Mouse (Mus musculus) forebrain, embryonic 14.5 days (tissue): ENCODE measurements around the gene Thsd4. TPM values are rescaled to one million over a fixed set of nuclear protein-coding genes. Genes with fewer than 3 reads are reported as not detected.
A peak's percentile ranks its signal among the peaks of the same experiment; 100 is the strongest.

Source experiments
- ATAC-seq: fragments of 200-750 bp; cut with Nextera tagmentation; 2 replicates; pipeline ENCODE4 v1.8.0; 2017; ENCODE audit warnings: mild to moderate bottlenecking, moderate library complexity
- DNase-seq: peaks from one replicate; pipeline ENCODE4 v3.0.0-alpha.2; 2015; ENCODE audit warnings: low spot score
- H3K27ac ChIP-seq: fragments of 300-500 bp; sonication (generic); 2 replicates; pipeline ENCODE4 v1.5.1; 2014; ENCODE audit warnings: low read depth, mild to moderate bottlenecking, control low read depth, low read length, moderate library complexity
- H3K27me3 ChIP-seq: fragments of 300-500 bp; sonication (generic); replicated peaks from 2 replicates; pipeline ENCODE4 v1.6.1; 2014; ENCODE audit warnings: low read length, control low read depth, mixed read lengths; ENCODE audit not compliant: control insufficient read depth, insufficient read depth
- H3K36me3 ChIP-seq: fragments of 300-500 bp; sonication (generic); 2 replicates; pipeline ENCODE4 v1.6.1; 2014; ENCODE audit warnings: low read length, control low read depth; ENCODE audit not compliant: control insufficient read depth, insufficient read depth
- H3K4me1 ChIP-seq: fragments of 300-500 bp; sonication (generic); 2 replicates; pipeline ENCODE4 v1.6.1; 2014; ENCODE audit warnings: antibody characterized with exemption, low read length, control low read depth; ENCODE audit not compliant: control insufficient read depth, insufficient read depth
- H3K4me2 ChIP-seq: fragments of 300-500 bp; sonication (generic); 2 replicates; pipeline ENCODE4 v1.6.1; 2014; ENCODE audit warnings: mild to moderate bottlenecking, control low read depth, low read length
- H3K4me3 ChIP-seq: fragments of 300-500 bp; sonication (generic); 2 replicates; pipeline ENCODE4 v1.5.1; 2014; ENCODE audit warnings: low read depth, low read length, control low read depth
- H3K9ac ChIP-seq: fragments of 300-500 bp; sonication (generic); 2 replicates; pipeline ENCODE4 v1.6.1; 2014; ENCODE audit warnings: mild to moderate bottlenecking, low read length, control low read depth, moderate library complexity
- H3K9me3 ChIP-seq: fragments of 300-500 bp; sonication (generic); replicated peaks from 2 replicates; pipeline ENCODE4 v1.6.1; 2016; ENCODE audit warnings: low read length, control low read depth, mixed read lengths; ENCODE audit not compliant: control insufficient read depth
- WGBS: fragments of 180-500 bp; shearing (Covaris S2); extraction: QIAGEN DNeasy Blood & Tissue Kit; methylation state at CpG from one replicate; pipeline ENCODE4 v1.1.7; 2014; 5-methylcytosine and 5-hydroxymethylcytosine counted together
- polyA plus RNA-seq: library from polyadenylated mRNA; unstranded; fragments of >200 nt; fragmentation: Nextera tagmentation; extraction: Ambion mirVana; gene quantifications from 2 replicates; pipeline ENCODE4 v1.2.1, GENCODE M21; 2014

The Thsd4 gene
- polyA plus RNA-seq, 1 experiment from 2014 or later: 3.4 TPM

DNA sequence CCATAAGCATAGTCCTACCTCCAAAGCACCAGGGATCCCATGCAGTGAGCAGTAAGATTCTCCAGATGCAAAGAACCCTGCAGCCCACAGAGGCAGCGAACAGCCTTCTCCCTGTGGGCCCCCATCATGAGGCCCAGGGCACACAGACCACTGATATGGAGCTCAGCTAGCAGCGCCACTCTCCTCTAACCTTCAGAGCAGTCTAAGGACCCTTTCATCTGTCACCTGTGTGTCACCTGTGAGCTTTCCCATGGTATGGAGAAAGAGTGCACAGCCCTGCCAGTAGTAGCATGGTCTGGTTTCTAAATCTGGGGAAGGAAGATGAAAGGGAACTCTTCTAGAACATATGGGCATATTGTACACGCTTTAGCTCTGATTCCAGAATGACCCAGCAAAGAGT lies 72.3 kb downstream of the Thsd4 start:
- Histone ChIP-seq H3K9ac (no peak overlapping the region), H3K4me2 (no peak overlapping the region), H3K4me1 (peaks cover 5% of the 10 kb centered on the region), H3K4me3 (no peak overlapping the region), H3K27ac (no peak overlapping the region), H3K27me3 (no peaks in the 10 kb centered on the region), H3K36me3 (no peaks in the 10 kb centered on the region), H3K9me3 (no peaks in the 10 kb centered on the region)
- ATAC-seq (no peak), DNase-seq (no peak)
- WGBS: 89% methylated on average over 3 of the region's 3 CpGs

DNA sequence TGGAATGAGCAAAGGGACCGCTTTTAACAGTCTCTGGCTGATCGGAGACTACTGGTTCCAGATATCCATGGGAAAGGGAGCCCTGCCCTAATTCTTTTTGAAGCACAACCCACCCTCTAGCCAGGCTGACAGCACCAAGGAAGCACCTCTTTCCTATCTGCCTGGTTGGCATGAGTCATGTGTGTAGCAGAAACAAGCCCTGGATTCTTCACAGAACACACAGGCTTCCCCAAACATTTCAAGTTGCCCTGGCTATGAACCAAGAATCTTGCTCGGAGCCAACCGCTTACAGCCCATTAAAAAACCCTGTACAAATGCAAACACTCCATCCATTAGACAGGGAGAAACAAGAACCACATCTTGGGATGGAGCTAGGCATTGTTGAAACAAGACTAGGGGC lies 76.0 kb downstream of the Thsd4 start:
- Histone ChIP-seq H3K27me3 (no peaks in the 10 kb centered on the region), H3K36me3 (no peaks in the 10 kb centered on the region), H3K9ac (no peak overlapping the region), H3K4me3 (no peak overlapping the region), H3K4me2 (no peak overlapping the region), H3K27ac (no peak overlapping the region; the same call in 1 of the 2 replicates), H3K9me3 (no peaks in the 10 kb centered on the region), H3K4me1 (peaks cover 5% of the 10 kb centered on the region)
- DNase-seq (peak; percentile 70), ATAC-seq (no peak)
- WGBS: 48% methylated on average over 4 of the region's 4 CpGs

DNA sequence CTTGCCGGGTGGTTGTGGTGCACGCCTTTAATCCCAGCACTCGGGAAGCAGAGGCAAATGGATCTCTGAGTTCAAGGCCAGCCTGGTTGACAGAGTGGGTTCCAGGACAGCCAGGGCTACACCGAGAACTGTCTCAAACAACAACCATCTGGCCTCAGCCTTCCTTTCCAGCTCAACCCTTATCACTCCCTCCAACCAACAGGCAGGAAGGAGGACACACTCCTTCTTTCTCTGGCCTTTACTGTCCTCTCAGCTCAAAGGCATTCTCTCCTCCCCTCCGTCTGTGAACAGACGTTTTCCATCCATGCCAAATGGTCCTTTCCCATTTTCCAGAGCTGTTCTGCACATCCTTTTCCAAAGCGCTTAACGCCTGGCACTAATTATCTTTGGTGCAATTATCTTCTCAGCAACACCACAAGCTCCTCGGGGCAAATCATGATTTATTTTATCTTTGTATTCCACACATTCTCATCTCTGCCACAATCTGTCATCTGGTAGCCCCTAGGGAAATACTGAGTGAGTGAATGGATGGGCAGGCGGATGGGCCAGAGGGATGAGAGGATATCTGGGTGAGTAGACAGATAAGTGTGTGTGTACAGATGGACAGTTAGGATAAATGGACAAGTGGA lies 80.5 kb downstream of the Thsd4 start:
- no peak overlapping the region for H3K9ac ChIP-seq
- H3K36me3 ChIP-seq: no peaks in the 10 kb centered on the region
- WGBS: 76% methylated on average over 10 of the region's 10 CpGs
- H3K4me3 ChIP-seq: no peak overlapping the region
- ATAC-seq (no peak), DNase-seq (no peak)
- H3K4me2 ChIP-seq: no peak overlapping the region
- no peak overlapping the region for H3K27ac ChIP-seq
- H3K4me1 ChIP-seq: peaks cover 5% of the 10 kb centered on the region
- no peaks in the 10 kb centered on the region for H3K27me3 ChIP-seq
- no peaks in the 10 kb centered on the region for H3K9me3 ChIP-seq

DNA sequence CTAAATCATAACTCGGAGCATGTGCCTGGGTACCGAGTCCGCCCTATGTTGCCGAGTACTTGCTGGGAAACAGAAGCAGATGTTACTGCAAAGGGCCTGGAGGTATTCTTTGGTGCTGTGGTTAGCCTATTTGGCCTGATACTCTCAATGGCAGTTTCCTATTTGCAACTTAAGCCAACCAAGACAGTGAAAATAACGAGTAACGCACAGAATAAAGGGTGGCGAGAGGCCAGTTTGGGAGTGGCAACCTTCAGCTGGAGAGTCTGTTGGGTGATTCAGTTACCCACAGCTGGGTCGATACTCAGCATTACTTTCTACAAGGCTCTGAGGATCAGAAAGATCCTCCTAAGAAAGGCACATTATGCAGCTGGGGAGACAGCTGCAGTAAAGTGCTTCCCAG lies 81.3 kb downstream of the Thsd4 start:
- Histone ChIP-seq H3K9ac (no peak overlapping the region), H3K36me3 (no peaks in the 10 kb centered on the region), H3K27ac (no peak overlapping the region), H3K27me3 (no peaks in the 10 kb centered on the region), H3K4me2 (no peak overlapping the region), H3K4me3 (no peak overlapping the region), H3K9me3 (no peaks in the 10 kb centered on the region), H3K4me1 (no peaks in the 10 kb centered on the region)
- no peak for DNase-seq
- no peak for ATAC-seq
- WGBS: 65% methylated on average over 8 of the region's 8 CpGs

DNA sequence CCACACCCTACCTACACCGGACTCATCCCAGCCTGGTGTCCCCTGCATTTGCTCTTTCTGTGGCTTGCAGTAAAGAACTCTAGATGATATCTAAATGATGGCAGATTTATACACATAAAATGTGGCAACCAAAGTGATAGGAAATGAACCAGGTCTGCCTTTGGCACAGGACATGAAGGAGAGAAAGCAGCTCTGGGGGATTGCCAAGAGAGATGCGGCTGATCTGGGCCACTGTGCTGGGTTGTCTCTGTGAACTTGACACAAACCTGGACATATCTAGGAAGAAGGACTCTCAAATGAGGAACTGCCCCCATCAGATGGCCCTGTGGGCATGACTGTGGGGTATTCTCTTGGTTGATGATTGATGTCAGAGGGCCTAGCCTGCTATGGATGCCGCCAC lies 85.6 kb downstream of the Thsd4 start:
- Histone ChIP-seq H3K4me3 (no peak overlapping the region), H3K27me3 (no peaks in the 10 kb centered on the region), H3K27ac (no peak overlapping the region), H3K9ac (no peak overlapping the region), H3K9me3 (no peaks in the 10 kb centered on the region), H3K36me3 (no peaks in the 10 kb centered on the region), H3K4me2 (no peak overlapping the region), H3K4me1 (no peaks in the 10 kb centered on the region)
- DNase-seq: no peak
- ATAC-seq: no peak
- WGBS: 89% methylated on average over 3 of the region's 3 CpGs

DNA sequence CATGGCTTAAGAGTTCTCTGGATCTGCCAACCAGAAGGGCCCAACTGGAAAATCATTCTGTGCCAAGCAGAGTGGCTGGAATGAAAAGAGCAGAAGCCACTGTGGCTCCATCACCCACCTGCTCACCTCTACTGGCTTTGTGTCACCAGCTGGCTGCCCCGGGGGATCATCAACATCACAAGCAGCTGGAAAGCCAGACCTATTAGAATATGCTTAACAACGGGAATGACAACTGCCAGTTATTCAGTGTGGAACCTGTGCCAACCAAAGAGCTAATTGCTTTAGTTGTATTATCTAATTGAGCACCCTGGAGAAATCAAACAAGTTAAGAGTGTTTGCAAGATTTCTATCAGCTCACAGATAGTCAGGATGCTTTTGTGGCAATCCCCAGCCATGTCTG lies 87.8 kb downstream of the Thsd4 start:
- Histone ChIP-seq H3K9ac (no peak overlapping the region), H3K27ac (no peak overlapping the region), H3K36me3 (no peaks in the 10 kb centered on the region), H3K4me3 (no peak overlapping the region), H3K27me3 (no peaks in the 10 kb centered on the region), H3K9me3 (no peaks in the 10 kb centered on the region), H3K4me2 (no peak overlapping the region), H3K4me1 (peaks cover 5% of the 10 kb centered on the region; the same call in 1 of the 2 replicates)
- ATAC-seq: no peak
- DNase-seq: peak; percentile 38
- 37% methylated on average over 2 of the region's 2 CpGs for WGBS

DNA sequence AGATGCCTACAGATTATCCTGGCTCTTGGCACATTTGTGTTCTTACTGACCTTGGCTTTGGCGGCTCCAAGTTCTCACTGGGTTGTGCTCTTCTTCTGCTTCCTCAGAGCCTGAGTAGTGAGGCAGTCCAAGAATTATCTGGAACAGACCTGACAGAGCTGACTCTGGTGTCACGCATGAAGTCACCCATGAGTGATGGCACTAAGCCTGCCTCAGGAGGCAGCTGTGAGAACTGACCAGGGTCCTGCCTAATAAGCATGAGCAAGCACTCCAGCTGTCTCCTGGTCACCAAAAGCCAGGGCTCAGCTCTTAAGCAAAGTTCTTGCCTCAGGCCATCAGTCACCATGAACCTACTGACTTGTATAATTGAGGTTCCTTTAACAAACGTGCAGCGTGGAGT lies 89.9 kb downstream of the Thsd4 start:
- 89% methylated on average over 4 of the region's 4 CpGs for WGBS
- DNase-seq: no peak
- H3K4me3 ChIP-seq: no peak overlapping the region
- peaks cover 5% of the 10 kb centered on the region; the same call in 1 of the 2 replicates for H3K4me1 ChIP-seq
- no peak overlapping the region for H3K9ac ChIP-seq
- no peak overlapping the region for H3K4me2 ChIP-seq
- H3K36me3 ChIP-seq: no peaks in the 10 kb centered on the region
- ATAC-seq: no peak
- no peak overlapping the region for H3K27ac ChIP-seq
- H3K9me3 ChIP-seq: no peaks in the 10 kb centered on the region
- no peaks in the 10 kb centered on the region for H3K27me3 ChIP-seq

DNA sequence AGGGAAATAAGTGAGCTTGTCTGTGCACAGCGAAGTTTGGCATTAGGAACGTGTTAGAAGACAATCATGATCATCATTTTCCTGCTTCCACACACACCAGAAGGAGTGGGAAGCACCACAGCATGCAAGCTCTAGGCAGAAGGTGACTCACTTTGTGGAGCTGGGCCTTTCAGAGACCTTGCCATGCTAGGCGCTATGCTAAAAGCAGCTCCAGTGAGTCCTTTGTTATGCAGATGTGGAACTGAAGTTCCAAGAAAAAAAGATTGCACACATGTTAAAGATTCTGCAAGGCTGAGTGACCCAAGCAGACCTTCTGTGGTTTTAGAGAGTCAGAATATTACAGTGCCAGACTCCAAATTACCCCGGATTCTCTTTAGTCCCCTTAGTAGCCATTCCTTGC lies 91.8 kb downstream of the Thsd4 start:
- Histone ChIP-seq H3K4me1 (peaks cover 5% of the 10 kb centered on the region; the same call in 1 of the 2 replicates), H3K27ac (no peak overlapping the region), H3K4me3 (no peak overlapping the region), H3K9me3 (no peaks in the 10 kb centered on the region), H3K9ac (no peak overlapping the region), H3K36me3 (no peaks in the 10 kb centered on the region), H3K27me3 (no peaks in the 10 kb centered on the region), H3K4me2 (no peak overlapping the region)
- DNase-seq: peak; percentile 58
- ATAC-seq: no peak
- 48% methylated on average over 4 of the region's 4 CpGs for WGBS

DNA sequence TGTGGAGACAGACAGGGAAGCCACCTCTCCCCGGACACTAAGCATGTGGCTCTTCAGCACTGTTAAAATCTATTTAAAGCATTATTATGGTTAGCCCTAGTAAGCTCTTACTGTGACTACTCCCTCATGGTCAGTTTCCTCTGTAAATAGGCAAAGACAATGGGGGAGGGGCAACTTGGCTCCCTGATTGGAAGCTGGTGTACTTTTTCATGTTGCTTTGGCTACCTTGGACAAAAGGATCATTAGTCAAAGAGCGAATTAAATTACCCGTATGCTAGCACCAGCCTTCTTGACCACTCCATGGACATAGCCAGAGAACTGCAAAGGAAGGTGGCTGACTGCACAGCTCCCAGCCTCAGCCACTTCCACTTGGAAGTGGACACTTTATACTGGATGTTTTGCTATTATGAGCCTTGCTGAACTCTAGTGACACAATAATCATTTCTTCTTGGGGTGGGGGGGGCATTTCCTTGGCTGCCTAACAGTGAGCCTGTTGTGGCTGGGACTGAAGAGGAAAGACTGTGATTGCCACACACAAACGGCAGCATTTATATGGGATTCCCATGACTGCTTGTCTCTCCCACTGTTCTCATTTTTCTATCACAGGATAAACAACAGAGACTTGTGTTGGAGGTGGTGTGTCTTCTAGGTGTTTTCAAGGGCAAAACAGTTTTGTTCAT lies 107.6 kb downstream of the Thsd4 start:
- Histone ChIP-seq H3K4me3 (no peak overlapping the region), H3K36me3 (no peaks in the 10 kb centered on the region), H3K9me3 (no peaks in the 10 kb centered on the region), H3K4me1 (0 out of 2 replicates have a peak, but pooled peaks cover 3% of the 10 kb centered on the region), H3K4me2 (no peak overlapping the region), H3K27me3 (no peaks in the 10 kb centered on the region), H3K27ac (no peak overlapping the region), H3K9ac (no peak overlapping the region)
- DNase-seq (no peak), ATAC-seq (no peak)
- 21% methylated on average over 4 of the region's 4 CpGs for WGBS
